Mouse (Mus musculus) limb, embryonic 14.5 days (tissue): ENCODE measurements around the gene Necab2. TPM values are rescaled to one million over a fixed set of nuclear protein-coding genes. Genes with fewer than 3 reads are reported as not detected.

Source experiments
- ATAC-seq: fragments of 200-750 bp; cut with Nextera tagmentation; 2 replicates; pipeline ENCODE4 v1.8.0; 2017; ENCODE audit warnings: low read depth, moderate number of reproducible peaks, moderate TSS enrichment; ENCODE audit not compliant: low FRiP score
- DNase-seq: peaks from one replicate; pipeline ENCODE4 v3.0.0-alpha.2; 2015; ENCODE audit warnings: low spot score
- H3K27ac ChIP-seq: fragments of 300-500 bp; sonication (generic); replicated peaks from 2 replicates; pipeline ENCODE4 v1.5.1; 2014; ENCODE audit warnings: low read depth, mild to moderate bottlenecking, low read length, moderate library complexity, mixed read lengths
- H3K27me3 ChIP-seq: fragments of 300-500 bp; sonication (generic); 2 replicates; pipeline ENCODE4 v1.6.1; 2014; ENCODE audit warnings: low read length, mixed read lengths; ENCODE audit not compliant: control insufficient read depth, insufficient read depth
- H3K36me3 ChIP-seq: fragments of 300-500 bp; sonication (generic); 2 replicates; pipeline ENCODE4 v1.6.1; 2014; ENCODE audit warnings: mild to moderate bottlenecking, low read length, moderate library complexity, mixed read lengths; ENCODE audit not compliant: control insufficient read depth, insufficient read depth
- H3K4me1 ChIP-seq: fragments of 300-500 bp; sonication (generic); 2 replicates; pipeline ENCODE4 v1.6.1; 2014; ENCODE audit warnings: antibody characterized with exemption, low read length, mixed read lengths; ENCODE audit not compliant: control insufficient read depth, insufficient read depth
- H3K4me2 ChIP-seq: fragments of 300-500 bp; sonication (generic); replicated peaks from 2 replicates; pipeline ENCODE4 v1.6.1; 2014; ENCODE audit warnings: low read depth, mild to moderate bottlenecking, low read length, moderate library complexity; ENCODE audit not compliant: severe bottlenecking
- H3K4me3 ChIP-seq: fragments of 300-500 bp; sonication (generic); replicated peaks from 2 replicates; pipeline ENCODE4 v1.5.1; 2014; ENCODE audit warnings: low read length
- H3K9ac ChIP-seq: fragments of 300-500 bp; sonication (generic); 2 replicates; pipeline ENCODE4 v1.6.1; 2014; ENCODE audit warnings: mild to moderate bottlenecking, low read depth, low read length, moderate library complexity; ENCODE audit not compliant: severe bottlenecking
- H3K9me3 ChIP-seq: fragments of 300-500 bp; sonication (generic); 2 replicates; pipeline ENCODE4 v1.6.1; 2016; ENCODE audit warnings: low read length; ENCODE audit not compliant: control insufficient read depth
- POLR2A ChIP-seq: fragments of 200-500 bp; IDR thresholded peaks from 2 replicates; pipeline ENCODE4 v1.8.0; 2012; ENCODE audit warnings: inconsistent platforms, mild to moderate bottlenecking, moderate library complexity, borderline replicate concordance; ENCODE audit not compliant: insufficient read depth, insufficient read length; ENCODE audit errors: extremely low read depth
- WGBS: fragments of 180-500 bp; shearing (Covaris S2); extraction: QIAGEN DNeasy Blood & Tissue Kit; methylation state at CpG from one replicate; pipeline ENCODE4 v1.1.7; 2014; 5-methylcytosine and 5-hydroxymethylcytosine counted together
- polyA plus RNA-seq, 2 experiments: library from polyadenylated mRNA; depleted of rRNA in 1 of 2; stranded (reverse) in 1 of 2; unstranded in 1 of 2; fragments of >200 nt; fragmentation: Nextera tagmentation in 1 of 2; extraction: Ambion mirVana in 1 of 2; gene quantifications; 2 replicates each; pipeline versions ENCODE4 v1.2.1 to v1.2.3; 2012 to 2014

Gene Necab2
- polyA plus RNA-seq, 2 experiments, result 2.2 to 7.8 TPM

GRCm38 (mm10) chr8:119478684-119479083 is 32.2 kb downstream of the Necab2 start:
- DNase-seq (no peak), ATAC-seq (no peak)
- no peaks in the 10 kb centered on the region for H3K27me3 ChIP-seq
- H3K27ac ChIP-seq, result no peak overlapping the region
- no peaks in the 10 kb centered on the region for H3K36me3 ChIP-seq
- no peak overlapping the region for H3K4me3 ChIP-seq
- H3K9me3 ChIP-seq, result no peaks in the 10 kb centered on the region
- H3K9ac ChIP-seq, result no peak overlapping the region
- TF ChIP-seq POLR2A, result no peak
- 14% methylated on average over 5 of the region's 5 CpGs for WGBS
- no peak overlapping the region for H3K4me2 ChIP-seq
- no peaks in the 10 kb centered on the region for H3K4me1 ChIP-seq

DNA sequence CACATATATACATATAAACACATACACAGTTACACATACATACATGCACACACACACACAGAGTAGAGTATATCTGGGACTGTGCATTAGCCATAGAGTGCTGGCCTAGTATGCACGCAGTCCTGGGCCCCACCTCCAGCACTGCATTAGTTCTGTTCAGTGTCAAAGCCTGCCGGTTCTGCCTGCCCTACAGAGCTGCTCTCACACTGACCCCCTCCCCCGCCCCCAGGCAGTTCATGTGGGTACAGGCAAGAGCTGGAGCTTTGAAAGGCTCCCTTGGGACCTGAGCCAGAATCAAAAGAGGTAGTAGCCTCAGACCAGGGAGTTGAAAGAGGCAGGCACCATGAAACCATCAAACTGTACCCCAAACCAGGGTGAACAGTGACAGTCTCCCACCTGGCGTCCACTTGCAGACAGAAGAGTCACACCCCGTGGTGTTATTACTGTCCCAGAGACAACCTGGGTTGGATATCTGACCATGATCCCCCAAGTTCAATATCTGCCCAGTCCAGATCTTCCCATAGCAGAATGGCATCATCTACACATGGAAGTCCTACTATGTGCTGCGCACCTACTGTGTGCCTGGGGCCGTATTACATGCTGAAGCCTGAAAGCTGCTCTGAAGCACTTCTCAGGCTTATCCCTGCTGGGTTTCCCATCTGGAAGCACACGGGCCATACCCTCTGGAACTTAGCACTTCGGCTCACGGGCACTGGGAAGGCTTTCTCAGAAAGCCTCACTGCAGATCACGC is 37.8 kb downstream of the Necab2 start:
- H3K4me2 ChIP-seq, result no peak overlapping the region
- ATAC-seq (no peak), DNase-seq (no peak)
- no peak for TF ChIP-seq POLR2A
- no peaks in the 10 kb centered on the region for H3K36me3 ChIP-seq
- WGBS, result 79% methylated on average over 11 of the region's 11 CpGs
- no peak overlapping the region for H3K4me3 ChIP-seq
- no peaks in the 10 kb centered on the region for H3K4me1 ChIP-seq
- H3K9me3 ChIP-seq, result no peaks in the 10 kb centered on the region
- H3K9ac ChIP-seq, result no peak overlapping the region
- no peaks in the 10 kb centered on the region for H3K27me3 ChIP-seq
- H3K27ac ChIP-seq, result no peak overlapping the region

GRCm38 (mm10) chr8:119487093-119487492 is 40.6 kb downstream of the Necab2 start:
- H3K27me3 ChIP-seq, result no peaks in the 10 kb centered on the region
- no peak overlapping the region for H3K4me3 ChIP-seq
- no peaks in the 10 kb centered on the region for H3K9me3 ChIP-seq
- ATAC-seq (no peak), DNase-seq (no peak)
- H3K9ac ChIP-seq, result no peak overlapping the region
- H3K4me1 ChIP-seq, result peaks cover 3% of the 10 kb centered on the region; the same call in 1 of the 2 replicates
- no peak overlapping the region for H3K27ac ChIP-seq
- no peak for TF ChIP-seq POLR2A
- H3K36me3 ChIP-seq, result no peaks in the 10 kb centered on the region
- WGBS, result 79% methylated on average over 7 of the region's 7 CpGs
- H3K4me2 ChIP-seq, result no peak overlapping the region

DNA sequence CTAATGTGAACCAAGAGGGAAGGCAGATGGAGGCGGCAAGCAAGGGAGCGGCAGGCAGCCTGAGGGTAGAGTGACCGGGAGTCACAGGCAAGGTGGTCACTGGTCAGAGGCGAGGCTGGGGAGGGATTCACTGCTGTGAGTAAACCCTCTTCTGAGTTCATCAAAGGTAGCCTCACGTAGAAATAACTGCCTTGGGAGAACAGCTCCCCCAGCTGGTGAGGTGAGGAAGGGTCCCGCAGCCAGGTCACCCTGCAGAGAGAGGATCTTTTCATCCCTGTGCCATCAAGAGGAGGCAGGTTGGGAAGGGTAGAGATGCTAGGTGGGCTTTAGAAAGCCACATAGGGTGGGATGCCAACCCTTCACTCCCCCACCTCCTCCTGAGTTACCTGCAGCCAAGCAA is 50.3 kb downstream of the Necab2 start:
- 0 out of 2 replicates have a peak, but pooled peaks cover under 1% of the 10 kb centered on the region for H3K4me1 ChIP-seq

GRCm38 (mm10) chr8:119499836-119500235 is 53.3 kb downstream of the Necab2 start:
- H3K4me3 ChIP-seq, result no peak overlapping the region
- 0 out of 2 replicates have a peak, but pooled peaks cover 2% of the 10 kb centered on the region for H3K4me1 ChIP-seq
- 76% methylated on average over 2 of the region's 2 CpGs for WGBS
- no peaks in the 10 kb centered on the region for H3K27me3 ChIP-seq
- DNase-seq, result no peak
- no peak overlapping the region for H3K4me2 ChIP-seq
- H3K9me3 ChIP-seq, result no peaks in the 10 kb centered on the region
- H3K9ac ChIP-seq, result no peak overlapping the region
- H3K36me3 ChIP-seq, result no peaks in the 10 kb centered on the region
- ATAC-seq, result no peak
- no peak overlapping the region for H3K27ac ChIP-seq
- TF ChIP-seq POLR2A, result no peak

More for the DNA sequence above, 50.3 kb downstream of the Necab2 start:
- 30% methylated on average over 6 of the region's 6 CpGs for WGBS
- Histone ChIP-seq H3K36me3 (no peaks in the 10 kb centered on the region), H3K27me3 (no peaks in the 10 kb centered on the region), H3K27ac (no peak overlapping the region), H3K4me2 (no peak overlapping the region), H3K9me3 (no peaks in the 10 kb centered on the region), H3K4me3 (no peak overlapping the region), H3K9ac (no peak overlapping the region)
- DNase-seq, result no peak
- ATAC-seq, result no peak
- TF ChIP-seq POLR2A, result no peak
